Mouse (Mus musculus) left cerebral cortex, adult 9 months (tissue): ENCODE measurements around the gene Kif5c.

ENCODE experiments used
- DNase-seq, 2 experiments: peaks; one replicate each; pipeline ENCODE4 v3.0.0; 2022; ENCODE audit warnings: low spot score in 2 of 2

Gene Kif5c

GRCm38 (mm10) chr2:49621234-49621633, 2.1 kb downstream of the Kif5c start:
- DNase-seq, result no peak

GRCm38 (mm10) chr2:49625581-49625980, 6.5 kb downstream of the Kif5c start:
- DNase-seq, result no peak

DNA sequence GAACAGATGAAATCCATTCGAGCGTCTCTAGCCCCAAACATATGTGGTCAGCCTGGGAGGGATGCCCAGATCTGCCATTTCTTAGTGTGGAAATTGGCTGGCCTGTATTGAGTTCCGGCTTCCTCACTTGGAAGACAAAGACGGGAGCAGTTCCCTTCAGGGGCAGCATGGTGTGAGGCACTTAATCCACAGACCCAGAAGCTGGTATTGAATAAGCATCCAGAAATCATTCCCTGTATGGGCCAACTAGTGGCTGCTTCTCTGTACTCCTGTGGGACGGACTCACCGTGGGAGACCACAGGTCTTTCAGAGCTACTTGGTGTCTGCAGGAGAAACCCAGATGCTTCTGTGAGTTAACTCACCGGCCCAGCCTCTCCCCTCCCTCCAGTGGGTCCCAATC, 8.5 kb downstream of the Kif5c start:
- no peak for DNase-seq

DNA sequence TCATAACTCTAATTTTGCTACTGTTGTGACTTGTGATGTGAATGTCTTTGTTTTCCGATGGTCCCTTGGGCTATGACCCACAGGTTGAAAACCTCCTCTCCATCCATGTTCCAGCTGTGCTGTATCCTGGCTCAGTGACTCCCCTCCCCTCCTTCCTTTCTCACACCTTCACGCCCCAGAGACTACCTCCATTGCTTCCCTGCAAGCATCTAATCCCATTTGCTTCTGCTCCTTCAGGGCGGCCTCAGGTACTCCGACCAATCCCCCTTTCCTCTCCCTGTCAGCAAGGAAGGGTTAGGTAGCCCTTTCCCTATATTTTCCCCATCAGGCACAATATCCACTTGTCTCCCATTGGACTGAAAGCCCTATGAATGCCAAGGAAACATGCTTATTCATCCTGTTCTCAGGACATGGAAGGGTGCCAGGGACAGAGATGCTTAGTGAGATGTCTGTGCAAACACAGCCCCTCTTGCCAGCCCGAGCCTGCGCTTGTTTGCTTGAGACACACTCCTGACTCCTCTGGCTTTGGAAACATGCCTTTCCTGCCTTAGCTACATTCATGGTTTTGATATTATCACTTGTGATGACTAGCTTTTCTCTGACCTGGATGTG, 9.1 kb downstream of the Kif5c start:
- no peak for DNase-seq

DNA sequence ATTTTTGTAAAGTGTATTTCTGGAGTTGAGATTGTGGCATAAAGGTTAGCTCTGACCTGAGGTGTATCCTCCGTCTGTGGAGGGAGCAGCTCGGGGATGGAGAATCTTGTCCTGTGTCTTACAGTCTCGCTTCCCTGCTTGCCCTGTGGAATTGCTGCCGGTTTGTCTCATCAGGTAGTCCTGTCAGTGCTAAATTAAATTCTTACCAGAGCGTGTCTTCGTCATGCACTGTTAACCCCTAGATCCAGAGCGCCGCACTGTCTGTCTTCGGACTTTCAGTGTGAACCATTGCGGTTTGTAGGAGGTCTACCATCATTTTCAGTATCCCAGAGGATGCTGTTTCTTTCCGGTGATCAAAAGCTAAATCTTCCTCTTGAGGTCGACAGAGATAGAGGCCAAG, 10.1 kb downstream of the Kif5c start:
- DNase-seq, result no peak

DNA sequence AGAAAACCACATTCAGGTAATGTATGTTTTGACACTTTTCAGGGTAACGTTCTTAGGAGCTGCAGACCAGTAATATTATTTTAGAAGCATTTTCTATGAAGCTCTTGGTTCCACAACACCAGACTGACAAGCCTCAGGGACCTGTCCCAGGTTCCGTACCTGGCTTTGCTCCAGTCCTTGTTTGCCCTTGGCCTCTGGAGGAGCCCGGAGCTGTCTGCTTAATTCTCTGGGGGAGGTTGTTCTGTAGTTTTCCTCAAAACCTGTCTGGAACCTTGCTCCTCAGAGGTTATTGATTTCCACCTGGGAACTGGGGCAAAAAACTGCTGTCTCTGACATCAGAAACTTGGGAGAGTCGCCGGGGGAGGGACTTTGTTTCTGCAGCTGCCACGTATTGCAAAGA, 11.5 kb downstream of the Kif5c start:
- DNase-seq, result no peak

DNA sequence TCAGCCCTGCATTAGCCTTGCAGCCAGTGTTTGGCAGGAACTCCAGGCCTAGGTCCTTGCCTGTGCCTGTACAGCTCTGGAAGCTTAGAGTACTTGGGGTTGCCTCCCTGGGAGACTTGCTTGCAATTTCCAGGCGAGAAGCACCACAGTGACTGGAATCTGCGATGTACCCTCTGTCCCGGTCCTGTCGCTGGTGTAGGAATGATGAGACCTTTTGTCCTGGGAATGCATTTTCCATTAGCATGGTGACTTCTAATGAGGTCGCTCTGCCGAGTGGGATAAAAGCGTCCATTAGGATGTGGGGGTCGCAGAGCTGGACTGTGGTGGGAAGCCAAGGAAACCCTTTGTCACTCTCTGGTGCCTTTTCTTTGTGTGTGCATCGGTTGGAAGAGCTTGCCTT, 14.1 kb downstream of the Kif5c start:
- no peak for DNase-seq

GRCm38 (mm10) chr2:49642761-49643160, 23.7 kb downstream of the Kif5c start:
- no peak for DNase-seq

DNA sequence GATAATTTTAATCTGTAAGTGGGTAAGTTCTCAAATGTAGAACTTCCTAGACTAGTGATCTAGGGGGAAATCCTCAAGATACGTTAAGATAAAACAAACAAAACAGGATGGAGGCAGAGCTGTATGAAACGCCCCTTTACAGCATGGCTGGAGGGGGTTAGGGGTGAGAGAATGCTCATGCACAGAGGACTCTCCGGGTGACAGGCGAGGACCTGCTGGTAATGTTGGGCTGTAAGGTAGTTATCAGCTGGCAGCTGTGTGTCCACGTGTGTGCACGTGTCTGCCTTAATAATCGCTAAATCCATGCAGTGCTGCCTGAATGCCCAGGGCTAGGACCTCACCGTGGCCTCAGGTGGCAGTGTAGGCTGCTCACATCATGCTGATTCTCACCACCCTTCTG, 24.7 kb downstream of the Kif5c start:
- no peak for DNase-seq

- no peak for DNase-seq
Measured at GRCm38 (mm10) chr2:49647591-49647990, 28.5 kb downstream of the Kif5c start.

DNA sequence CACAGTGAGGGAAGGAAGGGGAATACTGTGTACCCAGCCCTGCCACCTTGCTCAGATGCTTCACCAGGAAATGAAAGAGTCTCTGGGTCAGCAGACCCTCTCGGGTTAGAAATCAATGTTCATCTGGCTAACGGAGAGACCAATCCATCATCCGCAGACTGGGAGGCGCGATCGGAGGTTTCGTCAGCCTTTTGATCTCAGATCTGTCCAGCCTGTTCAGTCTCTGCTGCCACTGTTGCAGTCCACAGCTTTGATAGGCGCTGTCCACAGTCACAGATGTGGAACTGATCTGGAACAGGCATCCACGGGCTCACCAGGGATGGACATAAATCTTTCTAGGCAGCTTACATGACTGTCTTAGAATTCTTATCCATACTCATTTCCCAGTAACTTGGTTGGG, 29.2 kb downstream of the Kif5c start:
- DNase-seq, result no peak

DNA sequence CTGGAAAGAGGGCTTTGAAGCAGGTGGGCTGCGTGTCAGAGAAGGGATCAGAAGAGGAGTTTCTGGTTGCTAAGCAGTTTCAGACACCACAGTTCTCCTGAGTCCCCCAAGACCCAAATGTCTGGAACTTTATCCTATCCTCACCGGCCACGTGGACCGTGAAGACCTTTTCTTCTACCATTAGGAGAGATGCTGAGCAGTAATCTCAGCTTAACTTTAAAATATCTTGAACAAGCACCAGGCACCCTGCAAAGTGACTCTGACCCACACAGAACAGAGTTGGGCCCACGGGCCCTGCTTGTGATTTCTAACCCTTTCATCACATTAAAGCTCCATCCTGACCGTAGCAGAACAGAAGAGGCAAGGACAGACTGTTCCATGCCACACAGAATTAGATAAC, 29.7 kb downstream of the Kif5c start:
- DNase-seq, result no peak

GRCm38 (mm10) chr2:49649211-49649610, 30.1 kb downstream of the Kif5c start:
- DNase-seq, result no peak

- DNase-seq, result no peak
Measured at GRCm38 (mm10) chr2:49651737-49652136, 32.6 kb downstream of the Kif5c start.

DNA sequence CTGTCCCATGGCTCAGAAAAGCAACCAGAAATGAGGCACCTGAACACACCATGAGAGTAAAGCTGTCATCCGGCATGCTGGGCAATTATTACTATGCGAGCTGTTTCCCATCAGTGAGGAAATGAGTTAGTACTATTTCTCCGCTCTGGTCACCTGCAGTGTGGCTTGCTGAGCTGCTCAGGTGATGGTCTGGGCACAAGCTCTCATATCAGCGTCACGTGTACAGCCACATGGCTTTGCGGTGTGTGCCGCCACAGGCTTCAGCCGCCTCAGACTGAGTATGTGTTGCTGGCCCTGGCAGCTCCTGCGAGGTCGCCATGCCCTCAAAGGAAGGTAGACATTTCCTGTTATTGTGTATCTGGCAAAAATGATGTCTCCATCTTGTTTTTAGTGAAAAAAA, 35.5 kb downstream of the Kif5c start:
- no peak for DNase-seq

DNA sequence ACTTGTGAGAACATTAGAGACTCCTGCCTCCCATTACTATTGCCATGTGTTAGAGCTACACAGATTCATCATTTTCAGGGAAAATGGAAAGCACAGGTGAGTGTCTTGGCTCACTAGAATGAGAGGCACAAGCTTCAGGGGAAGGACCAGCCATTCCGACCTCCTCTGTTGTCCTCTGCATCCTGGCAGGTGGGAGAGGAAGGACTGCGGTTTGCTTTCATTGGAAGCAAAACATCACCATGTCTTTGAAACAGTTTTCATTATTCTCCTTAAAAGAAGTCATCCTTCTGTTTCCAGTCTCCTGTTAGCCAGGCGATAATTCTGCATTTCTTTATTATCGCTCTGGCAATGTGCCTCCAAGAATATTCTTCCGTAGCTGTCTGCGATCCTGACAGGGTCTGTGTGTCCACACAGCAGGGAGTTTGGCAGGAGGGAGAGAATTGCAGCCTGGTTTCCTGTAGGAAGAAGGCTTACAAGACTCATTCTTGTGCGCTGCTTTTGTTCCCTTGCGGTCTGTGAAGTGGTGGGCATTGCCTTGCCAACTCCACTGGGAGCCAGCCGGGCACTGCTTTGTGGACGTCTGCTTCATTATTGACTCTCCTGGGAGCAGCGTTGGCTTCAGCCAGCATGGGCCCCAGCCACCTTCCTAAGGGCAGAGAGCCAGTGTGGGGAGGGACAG, 36.2 kb downstream of the Kif5c start:
- no peak for DNase-seq

- no peak for DNase-seq
Measured at GRCm38 (mm10) chr2:49655874-49656195, 36.7 kb downstream of the Kif5c start.

DNA sequence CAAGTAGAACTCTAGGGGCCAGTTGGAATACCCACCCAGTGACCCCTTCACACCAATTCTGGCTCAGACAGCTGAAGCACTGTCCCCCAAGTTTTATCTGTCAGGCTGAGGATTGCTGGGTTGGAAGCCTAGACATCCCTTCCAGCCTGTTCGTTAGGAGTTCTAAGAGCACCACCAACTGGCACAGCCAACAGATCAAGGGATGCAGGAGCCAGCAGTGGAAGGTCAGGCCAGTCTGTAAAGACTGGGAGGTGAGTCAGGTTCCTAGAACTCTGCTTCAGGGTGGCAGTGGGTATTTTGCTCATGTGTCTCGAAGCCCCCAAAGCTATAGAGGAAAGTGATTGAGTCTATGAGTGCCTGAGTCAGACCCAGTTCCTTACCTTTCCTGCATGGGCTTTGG, 37.9 kb downstream of the Kif5c start:
- DNase-seq, result no peak

- DNase-seq, result no peak
Measured at GRCm38 (mm10) chr2:49657666-49658065, 38.6 kb downstream of the Kif5c start.

GRCm38 (mm10) chr2:49658988-49659387, 39.9 kb downstream of the Kif5c start:
- DNase-seq, result no peak

- DNase-seq, result no peak
Measured at GRCm38 (mm10) chr2:49659964-49660363, 40.9 kb downstream of the Kif5c start.

DNA sequence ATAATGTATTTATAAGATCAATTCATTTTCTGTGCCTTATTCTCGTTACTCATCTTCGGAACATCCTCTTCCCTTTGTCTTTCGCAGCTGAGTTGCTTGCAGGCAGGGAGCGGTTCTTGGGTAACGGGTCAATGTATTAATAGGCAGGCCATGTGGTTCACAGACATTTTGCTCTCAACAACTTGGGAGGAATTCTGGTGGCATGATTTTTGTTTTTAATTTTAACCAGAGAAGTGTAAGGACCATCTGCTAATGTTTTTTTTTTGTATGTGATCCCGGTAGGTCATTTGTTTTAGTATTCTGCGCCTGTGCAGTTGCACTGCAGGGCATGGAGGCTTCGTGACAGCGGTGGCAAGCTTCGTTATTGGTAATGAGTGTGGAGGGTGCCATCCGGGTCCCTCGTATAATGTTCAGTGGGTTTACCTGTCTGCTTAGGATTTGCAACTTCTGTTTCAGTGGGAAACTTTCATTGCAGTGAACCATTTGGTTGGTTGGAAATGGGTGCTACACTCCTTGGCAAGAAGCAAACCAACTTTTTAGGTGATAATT, 41.4 kb downstream of the Kif5c start:
- DNase-seq, result no peak

GRCm38 (mm10) chr2:49661348-49661747, 42.2 kb downstream of the Kif5c start:
- no peak for DNase-seq

DNA sequence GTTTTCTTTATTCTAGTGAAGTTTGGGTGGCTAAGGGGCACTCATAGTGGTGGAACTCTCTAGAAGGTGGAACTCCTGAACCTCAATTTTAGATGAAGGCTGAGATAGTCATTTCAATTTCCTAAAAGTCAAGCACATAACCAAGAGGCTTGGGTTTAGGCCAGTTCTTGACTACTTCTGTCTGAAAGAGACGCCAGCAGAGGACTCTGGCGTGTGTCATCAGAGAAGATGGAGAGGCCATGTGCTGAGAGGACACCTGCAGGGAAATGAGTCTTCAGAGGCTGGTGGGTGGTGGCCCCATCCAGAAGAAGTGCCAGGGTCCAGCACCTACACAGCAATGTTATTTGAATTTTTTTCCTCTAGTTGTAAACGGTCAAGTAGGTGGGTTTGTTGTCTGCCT, 42.8 kb downstream of the Kif5c start:
- no peak for DNase-seq
